Mouse (Mus musculus) kidney, adult 2 months (tissue): ENCODE data around the gene Ngly1.

Experiments used
- CTCF ChIP-seq: fragments of 200-500 bp; conservative IDR thresholded peaks from 2 replicates; pipeline ENCODE4 v1.5.1; 2011; ENCODE audit warnings: low read depth, mild to moderate bottlenecking, control low read depth, low read length, moderate library complexity, mixed read lengths; ENCODE audit not compliant: insufficient read depth, insufficient read length
- POLR2A ChIP-seq: fragments of 200-500 bp; IDR thresholded peaks from one replicate; pipeline ENCODE4 v1.6.1; 2011; ENCODE audit warnings: low read depth, low read length, control low read depth

GRCm38 (mm10) chr14:16233515-16233914, 15.6 kb upstream of the Ngly1 start:
- TF ChIP-seq POLR2A = no peak
- TF ChIP-seq CTCF = no peak
